ENCODE assay signal across 9 mouse cellular contexts in genomic region chr7:16809739-16810138, GRCm38 (mm10). TPM values are rescaled to one million over a fixed set of nuclear protein-coding genes. Genes with fewer than 3 reads are reported as not detected.
A peak's percentile ranks its signal among the peaks of the same experiment; 100 is the strongest.
DNase-seq lines count a peak whose midpoint lies in the region; ATAC-seq and TF ChIP-seq lines count a peak whose summit lies in the region.
"Had no signal": no experiment of that assay in that cellular context is flagged by ENCODE, and none has a peak within 500 bp of the region (broad histone marks: within the 10 kb centered on the region; RNA-seq: fewer than 3 reads in every experiment).

No protein-coding gene starts in this region.

- H3K27ac ChIP-seq in heart, embryonic 15.5 days, result no peak overlapping the region
- H3K27ac ChIP-seq in layer of hippocampus, adult 2 months, result no peak overlapping the region
- H3K27ac ChIP-seq: heart, embryonic 13.5 days had no signal

- no peak overlapping the region for H3K9ac ChIP-seq in heart, embryonic 15.5 days
- H3K9ac ChIP-seq: heart, embryonic 13.5 days had no signal

- no peak overlapping the region for H3K4me2 ChIP-seq in heart, embryonic 15.5 days

- H3K27me3 ChIP-seq in heart, embryonic 15.5 days, result peaks cover 14% of the 10 kb centered on the region

- H3K36me3 ChIP-seq in heart, embryonic 15.5 days, result peaks cover 30% of the 10 kb centered on the region

- H3K9me3 ChIP-seq in heart, embryonic 15.5 days (replicated peaks), result no peaks in the 10 kb centered on the region
- H3K9me3 ChIP-seq: heart, embryonic 13.5 days had no signal

- H3K4me3 ChIP-seq in heart, embryonic 15.5 days, result no peak overlapping the region
- no peak overlapping the region for H3K4me3 ChIP-seq in layer of hippocampus, adult 2 months
- H3K4me3 ChIP-seq: heart, embryonic 13.5 days had no signal

- TF ChIP-seq CTCF in layer of hippocampus, adult 2 months (conservative IDR thresholded peaks at IDR 0.05), result peak; percentile 98; the same call in 1 of the 2 replicates

- peaks cover 21% of the 10 kb centered on the region for H3K4me1 ChIP-seq in heart, embryonic 15.5 days (replicated peaks)

- ATAC-seq in heart, embryonic 15.5 days (replicated peaks; ENCODE audit: insufficient number of reproducible peaks, insufficient read depth, low FRiP score, low read depth), result 0 out of 2 replicates have a peak, but pooled peaks have one; percentile 29

- DNase-seq in CD8-positive naive resting alpha-beta T cell, adult 2 months (ENCODE audit: low read depth in 2 of 2, low spot score in 2 of 2), result peak; percentile 26 to 47
- DNase-seq in adrenal gland, postnatal 10 days, result peak; percentile 80
- DNase-seq in embryo, embryonic 11.5 days (ENCODE audit: low read depth, low spot score), result peak; percentile 63
- peak; percentile 69 to 81 for DNase-seq in layer of hippocampus, adult 2 months (ENCODE audit: low spot score in 2 of 2)
- DNase-seq in lung, postnatal 14 days, result peak; percentile 83
- peak; percentile 85 to 90 for DNase-seq in right cerebral cortex, adult 2 months (ENCODE audit: low spot score in 2 of 2)
- peak; percentile 45 for DNase-seq in yolk sac, embryonic 10.5 days (ENCODE audit: low spot score)

- WGBS in heart, embryonic 15.5 days, result 24% methylated on average over 10 of the region's 10 CpGs

RNA-seq across cellular contexts. Expression of gene Strn4, which starts 6.0 kb away (rescaled TPM):
- total RNA-seq in adrenal gland, postnatal 10 days (2021), result 10 to 100 TPM; 63.8 to 72.8 TPM
- polyA plus RNA-seq in heart, embryonic 15.5 days (2015; fragmentation: Nextera tagmentation; extraction: Ambion mirVana), result 73.9 and 90.0 TPM in 2 replicates
- 100 to 1,000 TPM; 286 to 314 TPM for total RNA-seq in layer of hippocampus, adult 2 months (2021)

RNA-seq across cellular contexts. Expression of gene Fkrp, which starts 6.8 kb away (rescaled TPM):
- total RNA-seq in adrenal gland, postnatal 10 days (2021), result 10 to 100 TPM; 22.4 to 22.6 TPM
- polyA plus RNA-seq in heart, embryonic 15.5 days (2015; fragmentation: Nextera tagmentation; extraction: Ambion mirVana), result 30.8 and 32.7 TPM in 2 replicates
- total RNA-seq in layer of hippocampus, adult 2 months (2021), result 10 to 100 TPM; 46.7 to 49.5 TPM

RNA-seq across cellular contexts. Expression of gene Slc1a5, which starts 28.6 kb away (rescaled TPM):
- total RNA-seq in adrenal gland, postnatal 10 days (2021), result 100 to 1,000 TPM; 108 to 109 TPM
- 40.2 and 46.4 TPM in 2 replicates for polyA plus RNA-seq in heart, embryonic 15.5 days (2015; fragmentation: Nextera tagmentation; extraction: Ambion mirVana)
- 1 to 10 TPM; 3.5 to 4.7 TPM for total RNA-seq in layer of hippocampus, adult 2 months (2021)

RNA-seq across cellular contexts. Expression of gene Prkd2, which starts 33.0 kb away (rescaled TPM):
- 10 to 100 TPM; 22.2 to 27.2 TPM for total RNA-seq in adrenal gland, postnatal 10 days (2021)
- polyA plus RNA-seq in heart, embryonic 15.5 days (2015; fragmentation: Nextera tagmentation; extraction: Ambion mirVana), result 9.9 and 13.3 TPM in 2 replicates
- total RNA-seq in layer of hippocampus, adult 2 months (2021), result 1 to 10 TPM; 6.5 to 7.3 TPM

Comparison
In these comparisons a context has a peak if more than half of its experiments do, and no peak if none do; other contexts are left out.
1. DNase-seq: peak in every context shown above with its lines; median percentile 88 in right cerebral cortex, adult 2 months; 83 in lung, postnatal 14 days; 80 in adrenal gland, postnatal 10 days; 75 in layer of hippocampus, adult 2 months; 63 in embryo, embryonic 11.5 days; 45 in yolk sac, embryonic 10.5 days; 36 in CD8-positive naive resting alpha-beta T cell, adult 2 months.
2. RNA of gene Slc1a5, which starts 28.6 kb away (total RNA-seq): 108 to 109 TPM in adrenal gland, postnatal 10 days; 3.5 to 4.7 TPM in layer of hippocampus, adult 2 months; every median in the first group is over 10 times any median in the second.